Mouse (Mus musculus): Measurements from ENCODE around the gene Vps4a. TPM values are rescaled to one million over a fixed set of nuclear protein-coding genes. Genes with fewer than 3 reads are reported as not detected.

Vps4a gene
- total RNA-seq, 1 experiment: 24.1 TPM

DNA sequence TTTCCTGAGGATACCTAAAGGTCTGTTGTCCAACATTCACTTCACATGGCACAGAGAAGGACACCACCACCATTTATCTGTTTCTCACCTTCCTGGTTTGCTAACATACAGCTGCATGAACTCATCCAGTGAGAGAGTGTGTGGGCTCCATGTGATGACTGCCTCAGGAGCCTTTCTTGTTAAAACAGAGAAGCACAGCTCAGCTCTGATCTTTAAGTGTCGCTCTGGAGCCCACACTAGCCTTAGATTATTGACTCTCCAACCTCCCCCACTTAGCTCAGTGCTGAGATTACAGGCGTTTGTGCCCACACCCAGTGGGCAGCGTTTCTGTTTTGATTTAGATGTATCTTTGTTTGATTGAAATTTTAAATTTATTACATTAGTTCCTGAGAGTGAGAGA is 23.2 kb upstream of the Vps4a start:
- peaks cover 45% of the 10 kb centered on the region for H3K36me3 ChIP-seq (ENCODE audit: control insufficient read depth, insufficient read depth, low read length, poor library complexity, severe bottlenecking)

DNA sequence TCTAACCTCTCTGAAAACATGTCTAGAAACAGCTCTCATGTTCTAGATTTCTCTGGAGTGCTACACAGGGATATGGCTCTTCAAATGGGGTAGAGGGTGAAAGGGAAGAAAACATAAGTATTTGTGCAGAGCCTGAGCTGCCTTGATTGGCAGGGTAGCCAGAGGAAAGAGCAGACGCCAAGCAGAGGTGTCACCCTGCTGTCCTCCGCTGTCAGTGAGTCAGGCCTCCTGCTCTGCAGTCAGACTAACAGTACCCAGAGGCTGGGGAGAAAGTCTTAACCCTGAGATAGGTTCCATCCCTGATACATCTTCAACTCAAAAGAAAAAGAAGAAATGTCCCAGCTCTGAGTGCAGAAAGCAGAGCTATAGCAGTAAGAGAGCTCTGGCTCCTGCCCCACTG is 18.4 kb upstream of the Vps4a start:
- no peak for TF ChIP-seq MAFK (IDR thresholded peaks at IDR 0.05; ENCODE audit: insufficient read depth, low read depth, low read length)
- no peak for TF ChIP-seq HCFC1 (IDR thresholded peaks at IDR 0.05; ENCODE audit: borderline replicate concordance, insufficient read depth, low read length)
- TF ChIP-seq ZNF384 (IDR thresholded peaks at IDR 0.05; ENCODE audit: low read depth, low read length): no peak
- no peak for TF ChIP-seq CHD2 (IDR thresholded peaks at IDR 0.05; ENCODE audit: low read depth, low read length)
- TF ChIP-seq ZC3H11A (IDR thresholded peaks at IDR 0.05; ENCODE audit: borderline replicate concordance, low read depth, low read length): no peak
- Histone ChIP-seq H3K36me3 (ENCODE audit: control insufficient read depth, insufficient read depth, low read length, poor library complexity, severe bottlenecking) (peaks cover 30% of the 10 kb centered on the region), H3K4me3 (ENCODE audit: insufficient read depth in 1 of 2, low read depth in 1 of 2, low read length in 2 of 2, poor library complexity in 1 of 2, severe bottlenecking in 1 of 2) (no peak overlapping the region), H3K4me1 (ENCODE audit: control insufficient read depth in 2 of 2, insufficient read depth in 2 of 2, low read length in 2 of 2, poor library complexity in 1 of 2) (no peaks in the 10 kb centered on the region), H3K27ac (ENCODE audit: insufficient read depth, low read depth, low read length, poor library complexity, severe bottlenecking) (no peak overlapping the region), H3K9ac (ENCODE audit: insufficient read depth, low read depth, low read length, poor library complexity, severe bottlenecking) (no peak overlapping the region), H3K9me3 (ENCODE audit: control insufficient read depth, insufficient read depth, low read depth, low read length) (no peaks in the 10 kb centered on the region)
- no peak for DNase-seq (ENCODE audit: low read depth, low spot score)
- in situ Hi-C loops (cut with MboI; ENCODE audit: low sequenced_read_pairs in 2 of 2, unreplicated experiment in 2 of 2): no loop called here

More for the DNA sequence above, 23.2 kb upstream of the Vps4a start:
- Histone ChIP-seq H3K9me3 (ENCODE audit: control insufficient read depth, insufficient read depth, low read depth, low read length) (no peaks in the 10 kb centered on the region), H3K9ac (ENCODE audit: insufficient read depth, low read depth, low read length, poor library complexity, severe bottlenecking) (no peak overlapping the region), H3K27ac (ENCODE audit: insufficient read depth, low read depth, low read length, poor library complexity, severe bottlenecking) (no peak overlapping the region), H3K4me1 (ENCODE audit: control insufficient read depth in 2 of 2, insufficient read depth in 2 of 2, low read length in 2 of 2, poor library complexity in 1 of 2) (no peaks in the 10 kb centered on the region), H3K4me3 (ENCODE audit: insufficient read depth in 1 of 2, low read depth in 1 of 2, low read length in 2 of 2, poor library complexity in 1 of 2, severe bottlenecking in 1 of 2) (no peak overlapping the region)
- no peak for TF ChIP-seq ZNF384 (IDR thresholded peaks at IDR 0.05; ENCODE audit: low read depth, low read length)
- TF ChIP-seq CHD2 (IDR thresholded peaks at IDR 0.05; ENCODE audit: low read depth, low read length): no peak
- TF ChIP-seq MAFK (IDR thresholded peaks at IDR 0.05; ENCODE audit: insufficient read depth, low read depth, low read length): no peak
- TF ChIP-seq ZC3H11A (IDR thresholded peaks at IDR 0.05; ENCODE audit: borderline replicate concordance, low read depth, low read length): no peak
- TF ChIP-seq HCFC1 (IDR thresholded peaks at IDR 0.05; ENCODE audit: borderline replicate concordance, insufficient read depth, low read length): no peak
- no peak for DNase-seq (ENCODE audit: low read depth, low spot score)
- in situ Hi-C loops (cut with MboI; ENCODE audit: low sequenced_read_pairs in 2 of 2, unreplicated experiment in 2 of 2): no loop called here

DNA sequence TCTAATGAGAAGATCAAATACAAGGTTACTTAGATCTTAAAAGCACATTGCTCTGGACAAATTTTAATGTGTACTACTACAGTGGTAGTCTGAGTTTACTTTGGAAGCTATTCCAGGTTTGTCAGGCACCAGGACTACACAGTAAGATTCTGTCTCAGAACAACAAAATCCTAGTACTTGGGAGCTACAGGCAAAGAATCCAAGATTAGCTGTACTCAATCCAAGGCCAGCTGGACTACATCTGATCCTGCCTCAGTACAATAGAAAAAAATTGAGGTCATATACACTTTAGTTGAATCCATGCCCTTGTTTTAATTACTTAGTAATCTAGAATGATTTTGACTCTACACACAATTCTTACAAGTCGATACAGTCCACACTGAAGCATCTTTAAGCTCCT is 16.1 kb upstream of the Vps4a start:
- no peaks in the 10 kb centered on the region for H3K4me1 ChIP-seq (ENCODE audit: control insufficient read depth in 2 of 2, insufficient read depth in 2 of 2, low read length in 2 of 2, poor library complexity in 1 of 2)
- in situ Hi-C loops (cut with MboI; ENCODE audit: low sequenced_read_pairs in 2 of 2, unreplicated experiment in 2 of 2): no loop called here
- no peak overlapping the region for H3K27ac ChIP-seq (ENCODE audit: insufficient read depth, low read depth, low read length, poor library complexity, severe bottlenecking)
- DNase-seq (ENCODE audit: low read depth, low spot score): no peak
- H3K36me3 ChIP-seq (ENCODE audit: control insufficient read depth, insufficient read depth, low read length, poor library complexity, severe bottlenecking): peaks cover 15% of the 10 kb centered on the region
- TF ChIP-seq MAFK (IDR thresholded peaks at IDR 0.05; ENCODE audit: insufficient read depth, low read depth, low read length) (no peak), CHD2 (IDR thresholded peaks at IDR 0.05; ENCODE audit: low read depth, low read length) (no peak), ZC3H11A (IDR thresholded peaks at IDR 0.05; ENCODE audit: borderline replicate concordance, low read depth, low read length) (no peak), ZNF384 (IDR thresholded peaks at IDR 0.05; ENCODE audit: low read depth, low read length) (no peak), HCFC1 (IDR thresholded peaks at IDR 0.05; ENCODE audit: borderline replicate concordance, insufficient read depth, low read length) (no peak)
- H3K9ac ChIP-seq (ENCODE audit: insufficient read depth, low read depth, low read length, poor library complexity, severe bottlenecking): no peak overlapping the region
- no peak overlapping the region for H3K4me3 ChIP-seq (ENCODE audit: insufficient read depth in 1 of 2, low read depth in 1 of 2, low read length in 2 of 2, poor library complexity in 1 of 2, severe bottlenecking in 1 of 2)
- H3K9me3 ChIP-seq (ENCODE audit: control insufficient read depth, insufficient read depth, low read depth, low read length): no peaks in the 10 kb centered on the region

DNA sequence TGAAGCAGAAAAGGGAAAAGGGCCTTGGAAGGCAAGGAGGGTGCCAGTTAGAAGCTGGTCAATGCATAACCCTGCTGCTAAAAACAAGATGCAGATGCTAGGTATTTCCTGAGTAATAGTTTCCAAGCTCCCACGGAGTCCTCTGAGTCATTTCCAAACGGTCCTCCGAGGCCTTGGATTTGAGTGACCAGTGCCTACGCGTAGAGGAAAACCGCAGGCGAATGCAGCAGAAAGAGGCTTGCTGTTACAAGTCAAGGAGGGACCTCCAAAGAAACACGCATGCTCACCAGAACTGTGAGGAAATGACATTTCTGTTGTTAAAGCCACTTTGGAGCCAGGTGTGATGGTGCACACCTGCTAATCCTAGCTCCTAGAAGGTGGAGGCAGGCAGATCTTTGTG is 7.5 kb upstream of the Vps4a start:
- DNase-seq (ENCODE audit: low read depth, low spot score): no peak
- Histone ChIP-seq H3K9ac (ENCODE audit: insufficient read depth, low read depth, low read length, poor library complexity, severe bottlenecking) (no peak overlapping the region), H3K9me3 (ENCODE audit: control insufficient read depth, insufficient read depth, low read depth, low read length) (no peaks in the 10 kb centered on the region), H3K4me1 (ENCODE audit: control insufficient read depth in 2 of 2, insufficient read depth in 2 of 2, low read length in 2 of 2, poor library complexity in 1 of 2) (no peaks in the 10 kb centered on the region; a peak in 1 of 4 replicates), H3K36me3 (ENCODE audit: control insufficient read depth, insufficient read depth, low read length, poor library complexity, severe bottlenecking) (no peaks in the 10 kb centered on the region), H3K4me3 (ENCODE audit: insufficient read depth in 1 of 2, low read depth in 1 of 2, low read length in 2 of 2, poor library complexity in 1 of 2, severe bottlenecking in 1 of 2) (no peak overlapping the region), H3K27ac (ENCODE audit: insufficient read depth, low read depth, low read length, poor library complexity, severe bottlenecking) (no peak overlapping the region)
- in situ Hi-C loops (cut with MboI; ENCODE audit: low sequenced_read_pairs in 2 of 2, unreplicated experiment in 2 of 2): no loop called here
- TF ChIP-seq ZC3H11A (IDR thresholded peaks at IDR 0.05; ENCODE audit: borderline replicate concordance, low read depth, low read length) (no peak), MAFK (IDR thresholded peaks at IDR 0.05; ENCODE audit: insufficient read depth, low read depth, low read length) (no peak), HCFC1 (IDR thresholded peaks at IDR 0.05; ENCODE audit: borderline replicate concordance, insufficient read depth, low read length) (no peak), ZNF384 (IDR thresholded peaks at IDR 0.05; ENCODE audit: low read depth, low read length) (no peak), CHD2 (IDR thresholded peaks at IDR 0.05; ENCODE audit: low read depth, low read length) (no peak)

DNA sequence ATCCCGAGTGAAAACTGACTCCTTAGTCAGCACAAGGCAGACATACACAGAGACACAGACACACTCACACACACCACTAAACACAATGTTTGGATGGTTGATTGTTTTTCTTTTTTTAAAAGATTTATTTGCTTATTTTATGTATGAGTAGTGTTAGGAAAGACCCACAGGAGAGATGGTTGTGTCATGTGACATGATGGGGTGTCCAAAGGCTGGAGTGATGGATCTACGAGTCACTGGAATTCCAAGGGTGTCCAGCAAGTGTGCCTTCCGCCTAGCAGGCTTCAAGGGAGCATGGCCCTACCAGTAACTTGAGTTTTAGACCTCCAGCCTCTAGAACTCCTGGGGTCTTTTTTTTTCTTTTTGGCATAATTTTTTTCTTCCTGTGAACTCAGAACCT is 1.7 kb upstream of the Vps4a start:
- Histone ChIP-seq H3K36me3 (ENCODE audit: control insufficient read depth, insufficient read depth, low read length, poor library complexity, severe bottlenecking) (no peaks in the 10 kb centered on the region; the same call in 1 of the 2 replicates), H3K27ac (ENCODE audit: insufficient read depth, low read depth, low read length, poor library complexity, severe bottlenecking) (no peak overlapping the region), H3K4me1 (ENCODE audit: control insufficient read depth in 2 of 2, insufficient read depth in 2 of 2, low read length in 2 of 2, poor library complexity in 1 of 2) (peaks cover 0 to 2% of the 10 kb centered on the region in 2 experiments; a peak in 1 of 4 replicates), H3K9me3 (ENCODE audit: control insufficient read depth, insufficient read depth, low read depth, low read length) (no peaks in the 10 kb centered on the region), H3K4me3 (ENCODE audit: insufficient read depth in 1 of 2, low read depth in 1 of 2, low read length in 2 of 2, poor library complexity in 1 of 2, severe bottlenecking in 1 of 2) (no peak overlapping the region), H3K9ac (ENCODE audit: insufficient read depth, low read depth, low read length, poor library complexity, severe bottlenecking) (no peak overlapping the region)
- in situ Hi-C loops (cut with MboI; ENCODE audit: low sequenced_read_pairs in 2 of 2, unreplicated experiment in 2 of 2): no loop called here
- no peak for TF ChIP-seq MAFK (IDR thresholded peaks at IDR 0.05; ENCODE audit: insufficient read depth, low read depth, low read length)
- TF ChIP-seq ZNF384 (IDR thresholded peaks at IDR 0.05; ENCODE audit: low read depth, low read length): no peak
- DNase-seq (ENCODE audit: low read depth, low spot score): no peak
